Mouse (Mus musculus) myocyte (in vitro differentiated cells): ENCODE results near the gene Hs3st4. TPM values are rescaled to one million over a fixed set of nuclear protein-coding genes. Genes with fewer than 3 reads are reported as not detected.

Experiments used
- H3K27me3 ChIP-seq: one replicate; pipeline ENCODE4 v1.6.1; 2011; ENCODE audit not compliant: control insufficient read depth, insufficient read depth, insufficient read length
- H3K36me3 ChIP-seq: one replicate; pipeline ENCODE4 v1.6.1; 2011; ENCODE audit not compliant: control insufficient read depth, insufficient read depth
- H3K4me2 ChIP-seq: one replicate; pipeline ENCODE4 v1.6.1; 2011; ENCODE audit warnings: low read depth, control low read depth
- H3K4me3 ChIP-seq: one replicate; pipeline ENCODE4 v1.5.1; 2011; ENCODE audit warnings: mild to moderate bottlenecking, control low read depth, moderate library complexity
- H3K79me2 ChIP-seq: one replicate; pipeline ENCODE4 v1.6.1; 2011; ENCODE audit not compliant: control insufficient read depth, insufficient read depth
- H3ac ChIP-seq: one replicate; pipeline ENCODE4 v1.6.1; 2011; ENCODE audit not compliant: control insufficient read depth, insufficient read length
- CEBPB ChIP-seq: IDR thresholded peaks from 2 replicates; pipeline ENCODE4 v1.6.1; 2011; ENCODE audit warnings: mild to moderate bottlenecking, moderate library complexity; ENCODE audit not compliant: poor library complexity, insufficient read depth, severe bottlenecking
- E2F4 ChIP-seq: IDR thresholded peaks from one replicate; pipeline ENCODE4 v1.6.1; 2011; ENCODE audit warnings: mild to moderate bottlenecking, control low read depth, moderate library complexity; ENCODE audit not compliant: insufficient read depth
- MAX ChIP-seq: IDR thresholded peaks from one replicate; pipeline ENCODE4 v1.6.1; 2011; ENCODE audit warnings: low read depth, mild to moderate bottlenecking, control low read depth
- MYOD1 ChIP-seq, 3 experiments: IDR thresholded peaks; one replicate each; pipeline ENCODE4 v1.6.1; 2011; ENCODE audit warnings: control low read depth in 2 of 3, low read depth in 2 of 3, mild to moderate bottlenecking in 2 of 3, moderate library complexity in 1 of 3; ENCODE audit not compliant: insufficient read length in 2 of 3, control insufficient read depth in 1 of 3
- MYOG ChIP-seq, 3 experiments: IDR thresholded peaks; one replicate each; pipeline ENCODE4 v1.6.1; 2011; ENCODE audit warnings: control low read depth in 2 of 3, low read depth in 2 of 3, mild to moderate bottlenecking in 2 of 3; ENCODE audit not compliant: insufficient read length in 2 of 3, control insufficient read depth in 1 of 3, insufficient read depth in 1 of 3
- POLR2A ChIP-seq: IDR thresholded peaks from one replicate; pipeline ENCODE4 v1.6.1; 2011; ENCODE audit warnings: low read depth, mild to moderate bottlenecking, control low read depth, moderate library complexity; ENCODE audit not compliant: insufficient read length
- POLR2AphosphoS2 ChIP-seq: IDR thresholded peaks from one replicate; pipeline ENCODE4 v1.6.1; 2011; ENCODE audit warnings: low read depth, control low read depth; ENCODE audit not compliant: insufficient read length
- REST ChIP-seq: IDR thresholded peaks from one replicate; pipeline ENCODE4 v1.6.1; 2011; ENCODE audit warnings: mild to moderate bottlenecking, control low read depth, moderate library complexity; ENCODE audit not compliant: insufficient read depth, insufficient read length
- SRF ChIP-seq: IDR thresholded peaks from one replicate; pipeline ENCODE4 v1.6.1; 2011; ENCODE audit warnings: low read depth; ENCODE audit not compliant: control insufficient read depth, insufficient read length
- TCF12 ChIP-seq: IDR thresholded peaks from one replicate; pipeline ENCODE4 v1.6.1; 2011; ENCODE audit warnings: mild to moderate bottlenecking, control low read depth; ENCODE audit not compliant: poor library complexity, insufficient read depth, severe bottlenecking
- TCF3 ChIP-seq: IDR thresholded peaks from one replicate; pipeline ENCODE4 v1.6.1; 2011; ENCODE audit warnings: low read depth, control low read depth; ENCODE audit not compliant: insufficient read length
- USF1 ChIP-seq: IDR thresholded peaks from one replicate; pipeline ENCODE4 v1.6.1; 2011; ENCODE audit warnings: low read depth, mild to moderate bottlenecking, control low read depth, moderate library complexity
- polyA plus RNA-seq: library from polyadenylated mRNA; unstranded; fragments of >200 nt; fragmentation: generic; extraction: Trizol; gene quantifications from one replicate; pipeline ENCODE4 v1.2.1, GENCODE M21; 2012; ENCODE audit warnings: missing spikeins

The Hs3st4 gene
- polyA plus RNA-seq, 1 experiment: not detected

DNA sequence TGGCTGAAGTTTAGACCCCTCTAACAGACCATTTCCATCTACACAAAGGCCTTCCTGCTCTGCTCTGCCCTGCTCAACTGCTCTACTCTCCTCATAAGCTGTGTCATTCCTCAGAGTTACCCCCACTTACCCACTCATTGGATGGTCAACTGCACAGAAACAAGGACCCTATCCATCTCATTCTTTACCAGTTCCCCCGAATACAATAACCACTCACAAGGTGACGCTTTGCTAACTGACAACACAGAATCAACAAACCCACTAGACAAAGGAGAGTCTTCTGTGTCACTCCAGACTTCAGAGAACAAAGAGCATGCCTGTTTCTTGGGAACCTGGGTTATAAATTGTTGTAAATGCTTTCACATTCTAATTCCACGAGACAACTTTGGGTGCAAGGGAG, 9.5 kb downstream of the Hs3st4 start:
- no peak overlapping the region for H3ac ChIP-seq
- TF ChIP-seq MYOG (IDR thresholded peaks at IDR 0.05; ENCODE audit: control insufficient read depth in 1 of 3, insufficient read depth in 1 of 3, insufficient read length in 2 of 3, low read depth in 2 of 3) (no peak), TCF3 (no peak), TCF12 (no peak), E2F4 (no peak), MAX (no peak), POLR2AphosphoS2 (no peak), POLR2A (no peak), USF1 (no peak), CEBPB (no peak), MYOD1 (IDR thresholded peaks at IDR 0.05; ENCODE audit: control insufficient read depth in 1 of 3, insufficient read length in 2 of 3, low read depth in 2 of 3) (no peak), SRF (no peak), REST (no peak)
- H3K36me3 ChIP-seq: no peaks in the 10 kb centered on the region
- no peaks in the 10 kb centered on the region for H3K27me3 ChIP-seq
- no peak overlapping the region for H3K4me2 ChIP-seq
- no peaks in the 10 kb centered on the region for H3K79me2 ChIP-seq
- no peak overlapping the region for H3K4me3 ChIP-seq

DNA sequence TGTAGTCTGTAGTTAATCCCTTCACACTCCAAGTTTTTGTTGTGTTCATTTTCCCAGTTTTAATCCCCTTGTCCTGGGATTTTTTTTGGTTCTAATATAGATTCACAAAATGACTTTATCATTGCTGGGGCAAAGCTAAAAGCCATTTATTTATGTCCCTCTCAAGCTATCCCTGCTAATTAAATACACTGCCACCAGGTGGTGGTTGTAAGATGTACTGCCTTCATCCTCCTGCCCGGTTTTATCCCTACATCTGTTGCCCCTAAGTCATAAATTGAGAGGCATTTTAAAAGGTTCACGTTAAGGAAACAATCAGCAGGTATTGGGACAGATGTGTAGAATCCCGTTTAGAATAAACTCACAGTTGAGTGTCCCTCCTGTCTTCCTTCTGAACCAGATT, 14.6 kb downstream of the Hs3st4 start:
- TF ChIP-seq USF1: no peak
- H3K79me2 ChIP-seq: no peaks in the 10 kb centered on the region

DNA sequence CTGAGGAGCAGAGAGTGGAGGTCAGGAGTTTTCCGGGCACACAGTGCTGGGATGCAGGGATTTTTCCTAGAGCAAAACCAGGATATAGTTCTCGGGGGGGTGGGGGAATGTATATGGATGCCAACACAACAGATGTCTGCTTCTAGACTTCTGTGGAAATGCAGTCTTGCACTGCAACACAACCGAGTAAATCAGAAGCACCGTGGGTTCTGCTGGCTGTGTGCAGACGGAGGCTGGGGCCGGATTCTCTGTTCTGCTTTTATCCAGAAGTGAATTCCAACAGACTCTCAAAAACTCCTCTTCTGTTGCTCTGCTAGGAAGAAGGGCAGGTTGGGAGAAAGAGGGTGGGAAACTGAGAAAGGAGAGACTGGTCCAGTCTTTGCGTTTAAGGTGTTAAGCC, 15.9 kb downstream of the Hs3st4 start:
- no peak overlapping the region for H3K4me2 ChIP-seq
- no peaks in the 10 kb centered on the region for H3K79me2 ChIP-seq
- H3K27me3 ChIP-seq: no peaks in the 10 kb centered on the region
- H3K36me3 ChIP-seq: no peaks in the 10 kb centered on the region
- H3ac ChIP-seq: no peak overlapping the region
- no peak for TF ChIP-seq MYOG (IDR thresholded peaks at IDR 0.05; ENCODE audit: control insufficient read depth in 1 of 3, insufficient read depth in 1 of 3, insufficient read length in 2 of 3, low read depth in 2 of 3)
- TF ChIP-seq SRF: no peak
- no peak for TF ChIP-seq POLR2AphosphoS2
- no peak for TF ChIP-seq E2F4
- no peak for TF ChIP-seq USF1
- TF ChIP-seq REST: no peak
- no peak for TF ChIP-seq POLR2A
- TF ChIP-seq TCF12: no peak
- TF ChIP-seq CEBPB: no peak
- TF ChIP-seq MYOD1 (IDR thresholded peaks at IDR 0.05; ENCODE audit: control insufficient read depth in 1 of 3, insufficient read length in 2 of 3, low read depth in 2 of 3): no peak
- TF ChIP-seq MAX: no peak
- no peak for TF ChIP-seq TCF3
- no peak overlapping the region for H3K4me3 ChIP-seq

More for the DNA sequence above, 14.6 kb downstream of the Hs3st4 start:
- H3K27me3 ChIP-seq: no peaks in the 10 kb centered on the region
- H3K4me3 ChIP-seq: no peak overlapping the region
- no peak overlapping the region for H3ac ChIP-seq
- no peak overlapping the region for H3K4me2 ChIP-seq
- no peaks in the 10 kb centered on the region for H3K36me3 ChIP-seq

DNA sequence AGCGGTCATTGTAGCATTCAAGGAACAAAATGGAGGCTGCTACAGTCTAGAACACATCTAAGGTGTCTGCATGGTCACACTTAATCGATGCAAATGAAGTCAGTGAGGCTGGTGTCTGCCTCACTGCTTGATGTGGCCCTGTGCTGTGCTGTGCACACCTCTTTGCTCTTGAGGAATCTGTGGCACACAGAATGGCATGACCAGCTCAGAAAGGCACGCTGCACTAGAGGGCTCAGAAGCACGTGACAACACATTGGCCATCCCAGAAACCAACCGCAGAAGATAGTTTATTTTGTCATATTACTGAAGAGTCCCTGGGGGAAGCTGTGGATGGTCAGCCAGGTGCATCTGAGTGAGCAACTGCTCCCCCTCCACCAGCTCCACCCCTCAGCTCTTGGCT, 44.2 kb downstream of the Hs3st4 start:
- Histone ChIP-seq H3K36me3 (no peaks in the 10 kb centered on the region), H3K27me3 (no peaks in the 10 kb centered on the region), H3K79me2 (no peaks in the 10 kb centered on the region), H3K4me3 (no peak overlapping the region), H3ac (no peak overlapping the region), H3K4me2 (no peak overlapping the region)
- TF ChIP-seq USF1 (no peak), CEBPB (no peak), E2F4 (no peak), POLR2AphosphoS2 (no peak), MYOD1 (IDR thresholded peaks at IDR 0.05; ENCODE audit: control insufficient read depth in 1 of 3, insufficient read length in 2 of 3, low read depth in 2 of 3) (no peak), MAX (no peak), SRF (no peak), POLR2A (no peak), TCF3 (no peak), TCF12 (no peak), MYOG (IDR thresholded peaks at IDR 0.05; ENCODE audit: control insufficient read depth in 1 of 3, insufficient read depth in 1 of 3, insufficient read length in 2 of 3, low read depth in 2 of 3) (no peak), REST (no peak)

DNA sequence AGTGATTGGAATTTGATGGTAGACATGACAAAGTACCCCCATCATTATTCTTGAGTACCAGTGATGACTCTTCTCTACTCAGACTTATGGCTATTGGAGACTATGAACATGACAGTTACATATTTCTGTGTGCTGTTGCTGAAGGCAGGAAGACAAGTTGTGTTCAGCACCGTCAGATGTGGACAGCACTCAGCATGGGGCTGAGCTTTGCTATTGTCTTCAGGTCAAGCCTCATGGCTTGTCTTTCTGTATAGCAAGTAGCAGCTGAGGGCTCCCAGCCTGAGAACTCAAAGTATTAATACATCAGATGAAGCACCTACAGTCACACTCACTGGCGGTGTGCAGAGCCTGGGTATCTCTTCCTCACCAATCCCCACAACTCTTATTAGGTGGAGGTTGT, 49.6 kb downstream of the Hs3st4 start:
- H3K36me3 ChIP-seq: no peaks in the 10 kb centered on the region
- H3K4me2 ChIP-seq: no peak overlapping the region
- H3ac ChIP-seq: no peak overlapping the region
- no peaks in the 10 kb centered on the region for H3K27me3 ChIP-seq
- TF ChIP-seq REST (peak; percentile 59), CEBPB (no peak), MYOD1 (IDR thresholded peaks at IDR 0.05; ENCODE audit: control insufficient read depth in 1 of 3, insufficient read length in 2 of 3, low read depth in 2 of 3) (no peak), POLR2AphosphoS2 (no peak)
- no peaks in the 10 kb centered on the region for H3K79me2 ChIP-seq
- H3K4me3 ChIP-seq: no peak overlapping the region
